Comparison of ENCODE assay signal across 9 mouse cellular contexts in the genomic region with DNA sequence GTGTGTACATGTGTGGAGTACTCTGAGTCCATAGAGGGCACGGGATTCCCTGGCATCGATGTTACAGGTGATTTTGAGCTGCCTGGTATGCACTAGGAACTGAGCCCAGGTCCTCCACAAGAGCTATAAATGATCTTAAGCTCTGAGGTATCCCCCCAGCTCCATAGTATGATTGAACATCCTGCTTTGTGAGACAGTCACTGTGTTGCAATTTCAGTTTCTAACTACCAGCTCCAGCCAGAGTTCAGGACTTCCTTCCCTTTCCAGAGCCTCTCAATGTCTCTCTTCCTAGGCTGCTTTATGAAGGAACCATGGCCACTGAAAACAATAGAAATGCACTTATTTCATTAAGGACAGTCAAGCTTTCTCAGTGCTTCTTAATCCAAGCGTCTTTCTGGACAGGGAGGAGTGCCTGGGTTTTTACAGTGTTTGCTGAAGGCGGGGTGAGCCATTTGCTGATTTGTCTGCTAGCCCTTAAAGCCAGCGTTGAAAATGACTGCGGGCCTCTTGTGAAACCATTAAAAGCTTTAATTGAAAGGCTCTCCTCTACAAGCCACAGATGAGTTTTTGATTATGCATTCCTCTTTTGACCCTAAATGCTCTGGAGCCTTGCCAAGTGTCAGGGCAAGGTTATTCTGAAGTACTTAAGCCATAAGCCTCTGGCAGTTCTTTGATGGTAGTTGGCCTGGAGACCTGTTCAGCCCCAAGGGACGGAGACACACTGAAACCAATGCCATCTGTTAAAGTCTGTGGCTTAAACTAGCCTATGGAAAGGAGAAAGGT.
A peak's percentile ranks its signal among the peaks of the same experiment; 100 is the strongest.
DNase-seq lines count a peak whose midpoint lies in the region; ATAC-seq lines count a peak whose summit lies in the region.
"Had no signal": no experiment of that assay in that cellular context is flagged by ENCODE, and none has a peak within 500 bp of the region (broad histone marks: within the 10 kb centered on the region; RNA-seq: fewer than 3 reads in every experiment).

No protein-coding gene starts in this region.

- no peak overlapping the region for H3K9ac ChIP-seq in kidney, embryonic 14.5 days (ENCODE audit: low read depth, low read length)

- no peaks in the 10 kb centered on the region for H3K36me3 ChIP-seq in kidney, embryonic 14.5 days (ENCODE audit: control insufficient read depth, insufficient read depth, low read length)

- no peak for ATAC-seq in kidney, embryonic 14.5 days (ENCODE audit: low FRiP score, low TSS enrichment)
- no peak for ATAC-seq in frontal cortex, adult (ENCODE audit: low TSS enrichment)

- H3K4me2 ChIP-seq in kidney, embryonic 14.5 days (replicated peaks; ENCODE audit: low read depth, low read length): no peak overlapping the region

- no peaks in the 10 kb centered on the region for H3K27me3 ChIP-seq in kidney, embryonic 14.5 days (ENCODE audit: control insufficient read depth, insufficient read depth, low read length)

- 39% methylated on average over 7 of the region's 7 CpGs for WGBS in kidney, embryonic 14.5 days

- no peak overlapping the region for H3K4me3 ChIP-seq in kidney, embryonic 14.5 days (ENCODE audit: low read length)

- H3K27ac ChIP-seq in kidney, embryonic 14.5 days (ENCODE audit: low read depth, low read length): no peak overlapping the region

- DNase-seq in kidney, adult 18-20 months: peak; percentile 24
- DNase-seq in embryo, embryonic 11 days: peak; percentile 77
- peak; percentile 13 to 45 for DNase-seq in kidney, adult 8-10 months
- peak; percentile 77 for DNase-seq in mesoderm, embryonic 11.5 days (ENCODE audit: low read depth, low spot score)
- no peak for DNase-seq in thymus, adult 18-20 months
- no peak for DNase-seq in frontal cortex, postnatal 25 days (ENCODE audit: low spot score in 2 of 2)
- DNase-seq: adrenal gland, postnatal 25 days had no signal

- no peaks in the 10 kb centered on the region for H3K9me3 ChIP-seq in kidney, embryonic 14.5 days (ENCODE audit: control insufficient read depth, low read length)

- no peaks in the 10 kb centered on the region for H3K4me1 ChIP-seq in kidney, embryonic 14.5 days (ENCODE audit: control insufficient read depth, insufficient read depth, low read length)

Comparison
In these comparisons a context has a peak if more than half of its experiments do, and no peak if none do; other contexts are left out.
1. DNase-seq: peak in kidney, adult 18-20 months (single experiment), embryo, embryonic 11 days (single experiment), kidney, adult 8-10 months (2 of 2) and mesoderm, embryonic 11.5 days (single experiment); none in thymus, adult 18-20 months (0 of 2) and frontal cortex, postnatal 25 days (0 of 2).